Mouse (Mus musculus) T-cell, adult 2 months (primary cell): ENCODE measurements at regions not wholly inside any gene's neighbourhood (a gene's known extent, or its start where the extent isn't known, plus 50 kb on each side); places are given as distances from the start of the nearest gene placed in this dataset.

Experiments used
- DNase-seq: peaks from one replicate; pipeline ENCODE4 v3.0.0; 2022; ENCODE audit warnings: low spot score

- no peak for DNase-seq
These were observed 437.8 kb downstream of the Adam3 start for GRCm38 (mm10) chr8:24287861-24288260.

- no peak for DNase-seq
These were observed 440.7 kb downstream of the Adam3 start for GRCm38 (mm10) chr8:24284966-24285365.

- DNase-seq = no peak
These were observed 441.7 kb downstream of the Adam3 start for GRCm38 (mm10) chr8:24283901-24284405.

- DNase-seq = no peak
These were observed 445.4 kb downstream of the Adam3 start for GRCm38 (mm10) chr8:24280296-24280695.

GRCm38 (mm10) chr8:24278391-24278790, 447.3 kb downstream of the Adam3 start:
- DNase-seq = no peak

- no peak for DNase-seq
These were observed 464.3 kb downstream of the Adam3 start for GRCm38 (mm10) chr8:24261359-24261758.

- no peak for DNase-seq
These were observed 467.0 kb downstream of the Adam3 start for GRCm38 (mm10) chr8:24258622-24259021.

- DNase-seq = no peak
These were observed 483.4 kb downstream of the Adam3 start for GRCm38 (mm10) chr8:24242211-24242610.

- DNase-seq = no peak
These were observed 485.3 kb downstream of the Adam3 start for GRCm38 (mm10) chr8:24240211-24240983.

GRCm38 (mm10) chr8:24234981-24235380, 490.7 kb downstream of the Adam3 start:
- DNase-seq = no peak

GRCm38 (mm10) chr8:24228148-24228547, 497.5 kb downstream of the Adam3 start:
- no peak for DNase-seq

- no peak for DNase-seq
These were observed 498.1 kb downstream of the Adam3 start for GRCm38 (mm10) chr8:24227331-24228072.

- DNase-seq = no peak
These were observed 505.4 kb downstream of the Adam3 start for GRCm38 (mm10) chr8:24220222-24220621.

- no peak for DNase-seq
These were observed 509.0 kb downstream of the Adam3 start for GRCm38 (mm10) chr8:24216655-24217054.

GRCm38 (mm10) chr8:24215510-24216138, 510.0 kb downstream of the Adam3 start:
- DNase-seq = peak; percentile 49

- DNase-seq = no peak
These were observed 511.3 kb downstream of the Adam3 start for GRCm38 (mm10) chr8:24214315-24214714.

- DNase-seq = no peak
These were observed 513.1 kb downstream of the Adam3 start for GRCm38 (mm10) chr8:24212216-24213200.

- DNase-seq = no peak
These were observed 514.6 kb downstream of the Adam3 start for GRCm38 (mm10) chr8:24211091-24211490.
